Mouse (Mus musculus) limb, embryonic 14.5 days (tissue): ENCODE measurements around the gene Setd3. TPM values are rescaled to one million over a fixed set of nuclear protein-coding genes. Genes with fewer than 3 reads are reported as not detected.

ENCODE experiments used
- ATAC-seq: fragments of 200-750 bp; cut with Nextera tagmentation; 2 replicates; pipeline ENCODE4 v1.8.0; 2017; ENCODE audit warnings: low read depth, moderate number of reproducible peaks, moderate TSS enrichment; ENCODE audit not compliant: low FRiP score
- DNase-seq: peaks from one replicate; pipeline ENCODE4 v3.0.0-alpha.2; 2015; ENCODE audit warnings: low spot score
- H3K27ac ChIP-seq: fragments of 300-500 bp; sonication (generic); replicated peaks from 2 replicates; pipeline ENCODE4 v1.5.1; 2014; ENCODE audit warnings: low read depth, mild to moderate bottlenecking, low read length, moderate library complexity, mixed read lengths
- H3K27me3 ChIP-seq: fragments of 300-500 bp; sonication (generic); 2 replicates; pipeline ENCODE4 v1.6.1; 2014; ENCODE audit warnings: low read length, mixed read lengths; ENCODE audit not compliant: control insufficient read depth, insufficient read depth
- H3K36me3 ChIP-seq: fragments of 300-500 bp; sonication (generic); 2 replicates; pipeline ENCODE4 v1.6.1; 2014; ENCODE audit warnings: mild to moderate bottlenecking, low read length, moderate library complexity, mixed read lengths; ENCODE audit not compliant: control insufficient read depth, insufficient read depth
- H3K4me1 ChIP-seq: fragments of 300-500 bp; sonication (generic); 2 replicates; pipeline ENCODE4 v1.6.1; 2014; ENCODE audit warnings: antibody characterized with exemption, low read length, mixed read lengths; ENCODE audit not compliant: control insufficient read depth, insufficient read depth
- H3K4me2 ChIP-seq: fragments of 300-500 bp; sonication (generic); replicated peaks from 2 replicates; pipeline ENCODE4 v1.6.1; 2014; ENCODE audit warnings: low read depth, mild to moderate bottlenecking, low read length, moderate library complexity; ENCODE audit not compliant: severe bottlenecking
- H3K4me3 ChIP-seq: fragments of 300-500 bp; sonication (generic); replicated peaks from 2 replicates; pipeline ENCODE4 v1.5.1; 2014; ENCODE audit warnings: low read length
- H3K9ac ChIP-seq: fragments of 300-500 bp; sonication (generic); 2 replicates; pipeline ENCODE4 v1.6.1; 2014; ENCODE audit warnings: mild to moderate bottlenecking, low read depth, low read length, moderate library complexity; ENCODE audit not compliant: severe bottlenecking
- H3K9me3 ChIP-seq: fragments of 300-500 bp; sonication (generic); 2 replicates; pipeline ENCODE4 v1.6.1; 2016; ENCODE audit warnings: low read length; ENCODE audit not compliant: control insufficient read depth
- POLR2A ChIP-seq: fragments of 200-500 bp; IDR thresholded peaks from 2 replicates; pipeline ENCODE4 v1.8.0; 2012; ENCODE audit warnings: inconsistent platforms, mild to moderate bottlenecking, moderate library complexity, borderline replicate concordance; ENCODE audit not compliant: insufficient read depth, insufficient read length; ENCODE audit errors: extremely low read depth
- WGBS: fragments of 180-500 bp; shearing (Covaris S2); extraction: QIAGEN DNeasy Blood & Tissue Kit; methylation state at CpG from one replicate; pipeline ENCODE4 v1.1.7; 2014; 5-methylcytosine and 5-hydroxymethylcytosine counted together
- polyA plus RNA-seq, 2 experiments: library from polyadenylated mRNA; depleted of rRNA in 1 of 2; stranded (reverse) in 1 of 2; unstranded in 1 of 2; fragments of >200 nt; fragmentation: Nextera tagmentation in 1 of 2; extraction: Ambion mirVana in 1 of 2; gene quantifications; 2 replicates each; pipeline versions ENCODE4 v1.2.1 to v1.2.3; 2012 to 2014

Gene Setd3
- polyA plus RNA-seq (2012; rRNA removed) (55.1 and 62.5 TPM in 2 replicates), polyA plus RNA-seq (2014; fragmentation: Nextera tagmentation; extraction: Ambion mirVana) (75.4 and 76.1 TPM in 2 replicates)

DNA sequence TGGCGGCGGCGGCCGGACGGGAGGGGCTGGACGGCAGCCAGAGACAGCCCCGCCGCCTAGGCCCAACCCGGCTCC lies at the start of gene Setd3:
Gene Setd3 (minus strand): TSS at position 69 of the 75 bp plus-strand sequence.
- no peak for ATAC-seq
- no peak for DNase-seq
- peak within 1 kb of the TSS; percentile 83 for H3K27ac ChIP-seq
- H3K4me1 ChIP-seq: peaks cover 27% of the 10 kb centered on the region
- H3K9me3 ChIP-seq: no peaks in the 10 kb centered on the region
- no peak for TF ChIP-seq POLR2A
- 0% methylated on average over 1 of the region's 9 CpGs for WGBS
- H3K27me3 ChIP-seq: no peaks in the 10 kb centered on the region
- H3K4me2 ChIP-seq: peak within 1 kb of the TSS; percentile 71
- H3K4me3 ChIP-seq: peak within 1 kb of the TSS; percentile 100
- peaks cover 20% of the 10 kb centered on the region for H3K36me3 ChIP-seq
- peak within 1 kb of the TSS; percentile 93 for H3K9ac ChIP-seq

GRCm38 (mm10) chr12:108227527-108227926 lies 48.4 kb upstream of the Setd3 start:
- 83% methylated on average over 16 of the region's 16 CpGs for WGBS
- Histone ChIP-seq H3K9me3 (no peaks in the 10 kb centered on the region), H3K9ac (no peak overlapping the region), H3K4me1 (peaks cover 31% of the 10 kb centered on the region), H3K27ac (no peak overlapping the region), H3K4me3 (no peak overlapping the region), H3K4me2 (no peak overlapping the region), H3K27me3 (no peaks in the 10 kb centered on the region), H3K36me3 (no peaks in the 10 kb centered on the region)
- DNase-seq (no peak), ATAC-seq (no peak)
- no peak for TF ChIP-seq POLR2A

- ATAC-seq (no peak), DNase-seq (no peak)
- 87% methylated on average over 12 of the region's 12 CpGs for WGBS
- no peak overlapping the region for H3K27ac ChIP-seq
- no peak overlapping the region for H3K9ac ChIP-seq
- no peak for TF ChIP-seq POLR2A
- no peaks in the 10 kb centered on the region for H3K27me3 ChIP-seq
- H3K36me3 ChIP-seq: no peaks in the 10 kb centered on the region
- peaks cover 31% of the 10 kb centered on the region for H3K4me1 ChIP-seq
- H3K9me3 ChIP-seq: no peaks in the 10 kb centered on the region
- no peak overlapping the region for H3K4me3 ChIP-seq
- no peak overlapping the region for H3K4me2 ChIP-seq
Measured at GRCm38 (mm10) chr12:108226941-108227340, 47.8 kb upstream of the Setd3 start.

- DNase-seq (no peak), ATAC-seq (no peak)
- 76% methylated on average over 13 of the region's 13 CpGs for WGBS
- Histone ChIP-seq H3K9me3 (no peaks in the 10 kb centered on the region), H3K27ac (no peak overlapping the region), H3K4me1 (peaks cover 33% of the 10 kb centered on the region), H3K36me3 (no peaks in the 10 kb centered on the region), H3K27me3 (no peaks in the 10 kb centered on the region), H3K4me3 (no peak overlapping the region), H3K9ac (no peak overlapping the region), H3K4me2 (no peak overlapping the region)
- no peak for TF ChIP-seq POLR2A
Measured at GRCm38 (mm10) chr12:108226216-108226615, 47.1 kb upstream of the Setd3 start.

- Histone ChIP-seq H3K4me1 (peaks cover 38% of the 10 kb centered on the region), H3K9me3 (no peaks in the 10 kb centered on the region), H3K27ac (no peak overlapping the region), H3K4me2 (no peak overlapping the region), H3K4me3 (no peak overlapping the region), H3K9ac (0 out of 2 replicates have a peak overlapping the region, but pooled peaks have one; percentile 16), H3K27me3 (no peaks in the 10 kb centered on the region), H3K36me3 (no peaks in the 10 kb centered on the region)
- no peak for TF ChIP-seq POLR2A
- ATAC-seq (no peak), DNase-seq (no peak)
- WGBS: 61% methylated on average over 7 of the region's 7 CpGs
Measured at GRCm38 (mm10) chr12:108225781-108226180, 46.7 kb upstream of the Setd3 start.

DNA sequence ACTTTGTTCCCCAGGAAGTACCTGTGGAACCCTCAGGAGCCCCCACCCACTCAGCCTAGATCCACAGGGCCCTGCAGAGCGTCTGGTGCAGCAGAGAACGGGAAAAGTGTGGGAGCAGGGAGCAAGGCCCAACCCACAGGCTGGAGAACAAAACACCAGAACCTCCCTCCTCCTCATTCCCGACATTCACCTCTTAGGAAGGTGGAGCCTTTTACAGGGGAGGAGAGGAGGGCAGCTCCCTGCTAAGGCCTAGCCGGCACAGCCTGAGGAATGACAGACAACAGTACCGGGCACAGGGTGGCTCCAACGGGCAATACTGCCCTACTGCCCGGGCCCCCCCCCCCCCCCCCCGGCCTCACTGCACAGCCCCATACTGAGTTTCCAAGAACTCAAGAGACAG lies 44.2 kb upstream of the Setd3 start:
- DNase-seq (no peak), ATAC-seq (no peak)
- 30% methylated on average over 7 of the region's 8 CpGs for WGBS
- Histone ChIP-seq H3K27ac (no peak overlapping the region), H3K9me3 (no peaks in the 10 kb centered on the region), H3K4me2 (no peak overlapping the region), H3K4me3 (no peak overlapping the region), H3K36me3 (no peaks in the 10 kb centered on the region), H3K9ac (no peak overlapping the region), H3K27me3 (no peaks in the 10 kb centered on the region), H3K4me1 (peaks cover 57% of the 10 kb centered on the region)
- TF ChIP-seq POLR2A: no peak
